In genomic region chr12:61842599-61843291, GRCm38 (mm10) we compare ENCODE assay signal across 23 mouse cellular contexts.
DNase-seq lines count a peak whose midpoint lies in the region; ATAC-seq lines count a peak whose summit lies in the region.
"Had no signal": no experiment of that assay in that cellular context is flagged by ENCODE, and none has a peak within 500 bp of the region (broad histone marks: within the 10 kb centered on the region; RNA-seq: fewer than 3 reads in every experiment).

No protein-coding gene starts in this region.

- H3K4me2 ChIP-seq in hindbrain, embryonic 15.5 days = no peak overlapping the region
- H3K4me2 ChIP-seq in hindbrain, embryonic 11.5 days (replicated peaks; ENCODE audit: low read depth, low read length) = no peak overlapping the region
- no peak overlapping the region for H3K4me2 ChIP-seq in midbrain, embryonic 14.5 days (ENCODE audit: low read length)
- H3K4me2 ChIP-seq in midbrain, embryonic 11.5 days = no peak overlapping the region
- no peak overlapping the region for H3K4me2 ChIP-seq in forebrain, embryonic 16.5 days (ENCODE audit: low read length)
- H3K4me2 ChIP-seq: embryonic facial prominence, embryonic 13.5 days had no signal

- no peaks in the 10 kb centered on the region for H3K9me3 ChIP-seq in hindbrain, embryonic 15.5 days
- no peaks in the 10 kb centered on the region for H3K9me3 ChIP-seq in hindbrain, embryonic 11.5 days (ENCODE audit: control insufficient read depth, low read length)
- H3K9me3 ChIP-seq in midbrain, embryonic 14.5 days (ENCODE audit: control insufficient read depth, low read length) = no peaks in the 10 kb centered on the region
- no peaks in the 10 kb centered on the region for H3K9me3 ChIP-seq in midbrain, embryonic 11.5 days (ENCODE audit: control insufficient read depth, low read length)
- H3K9me3 ChIP-seq in forebrain, embryonic 16.5 days (ENCODE audit: control insufficient read depth, low read length) = no peaks in the 10 kb centered on the region
- H3K9me3 ChIP-seq: embryonic facial prominence, embryonic 13.5 days; heart, embryonic 10.5 days; limb, embryonic 10.5 days had no signal

- H3K4me1 ChIP-seq in hindbrain, embryonic 15.5 days (replicated peaks) = no peaks in the 10 kb centered on the region; the same call in 1 of the 2 replicates
- H3K4me1 ChIP-seq in hindbrain, embryonic 11.5 days (replicated peaks; ENCODE audit: control insufficient read depth, insufficient read depth, low read length) = no peaks in the 10 kb centered on the region
- H3K4me1 ChIP-seq in midbrain, embryonic 14.5 days (ENCODE audit: control insufficient read depth, insufficient read depth, low read length) = peaks cover 2% of the 10 kb centered on the region; the same call in 1 of the 2 replicates
- no peaks in the 10 kb centered on the region for H3K4me1 ChIP-seq in midbrain, embryonic 11.5 days (ENCODE audit: control insufficient read depth, insufficient read depth, low read length)
- H3K4me1 ChIP-seq in forebrain, embryonic 16.5 days (replicated peaks; ENCODE audit: control insufficient read depth, insufficient read depth, low read length) = 0 out of 2 replicates have a peak, but pooled peaks cover 3% of the 10 kb centered on the region
- H3K4me1 ChIP-seq: embryonic facial prominence, embryonic 13.5 days; heart, embryonic 10.5 days; limb, embryonic 10.5 days had no signal

- DNase-seq in hindbrain, embryonic 11.5 days (ENCODE audit: low spot score) = no peak
- DNase-seq in midbrain, embryonic 14.5 days = peak; percentile 46
- no peak for DNase-seq in midbrain, embryonic 11.5 days (ENCODE audit: low spot score, missing footprints)
- DNase-seq in telencephalon, adult 2 months (ENCODE audit: low read depth, low spot score) = peak; percentile 35
- no peak for DNase-seq in right cerebral cortex, adult 2 months (ENCODE audit: low spot score in 2 of 2)
- DNase-seq: adrenal gland, adult 8-10 months; cerebellum, adult 8-10 months; cerebellum, postnatal 36 days; embryo, embryonic 11 days; heart, postnatal 4 days; liver; lung, postnatal 4 days; thymus, adult 2 months; thymus, postnatal 4 days had no signal

- 71% methylated on average over 9 of the region's 9 CpGs for WGBS in hindbrain, embryonic 15.5 days
- WGBS in hindbrain, embryonic 11.5 days = 91% methylated on average over 9 of the region's 9 CpGs
- WGBS in midbrain, embryonic 14.5 days = 64% methylated on average over 9 of the region's 9 CpGs
- 89% methylated on average over 9 of the region's 9 CpGs for WGBS in midbrain, embryonic 11.5 days
- 65% methylated on average over 9 of the region's 9 CpGs for WGBS in forebrain, embryonic 16.5 days

- peak; percentile 48; the same call in 1 of the 2 replicates for ATAC-seq in hindbrain, embryonic 15.5 days (ENCODE audit: low FRiP score, low read depth)
- ATAC-seq in hindbrain, embryonic 11.5 days (ENCODE audit: low FRiP score) = no peak
- ATAC-seq in midbrain, embryonic 14.5 days (ENCODE audit: low FRiP score, low TSS enrichment) = no peak; the same call in 1 of the 2 replicates
- ATAC-seq in midbrain, embryonic 11.5 days (ENCODE audit: low FRiP score) = no peak
- ATAC-seq in forebrain, embryonic 16.5 days = peak; percentile 84
- ATAC-seq: activated CD4-positive, CD25-positive, alpha-beta regulatory T cell, adult 4 months; intestine, embryonic 16.5 days had no signal

- no peaks in the 10 kb centered on the region for H3K36me3 ChIP-seq in hindbrain, embryonic 15.5 days
- no peaks in the 10 kb centered on the region for H3K36me3 ChIP-seq in hindbrain, embryonic 11.5 days (ENCODE audit: control insufficient read depth, insufficient read depth, low read length)
- no peaks in the 10 kb centered on the region for H3K36me3 ChIP-seq in midbrain, embryonic 14.5 days (ENCODE audit: control insufficient read depth, insufficient read depth, low read length)
- no peaks in the 10 kb centered on the region for H3K36me3 ChIP-seq in midbrain, embryonic 11.5 days (ENCODE audit: control insufficient read depth, insufficient read depth, low read length)
- H3K36me3 ChIP-seq in forebrain, embryonic 16.5 days (ENCODE audit: control insufficient read depth, insufficient read depth) = no peaks in the 10 kb centered on the region
- H3K36me3 ChIP-seq: embryonic facial prominence, embryonic 13.5 days; heart, embryonic 10.5 days; limb, embryonic 10.5 days had no signal

- H3K27me3 ChIP-seq in hindbrain, embryonic 15.5 days = no peaks in the 10 kb centered on the region
- no peaks in the 10 kb centered on the region for H3K27me3 ChIP-seq in hindbrain, embryonic 11.5 days (ENCODE audit: control insufficient read depth, insufficient read depth, low read length)
- no peaks in the 10 kb centered on the region for H3K27me3 ChIP-seq in midbrain, embryonic 14.5 days (ENCODE audit: control insufficient read depth, insufficient read depth, low read length)
- no peaks in the 10 kb centered on the region for H3K27me3 ChIP-seq in midbrain, embryonic 11.5 days (ENCODE audit: control insufficient read depth, insufficient read depth, low read length)
- no peaks in the 10 kb centered on the region for H3K27me3 ChIP-seq in forebrain, embryonic 16.5 days (replicated peaks; ENCODE audit: control insufficient read depth, insufficient read depth, low read length)
- H3K27me3 ChIP-seq: embryonic facial prominence, embryonic 13.5 days had no signal

- H3K4me3 ChIP-seq in hindbrain, embryonic 15.5 days = no peak overlapping the region
- H3K4me3 ChIP-seq in hindbrain, embryonic 11.5 days (ENCODE audit: low read depth, low read length) = no peak overlapping the region
- H3K4me3 ChIP-seq in midbrain, embryonic 14.5 days (replicated peaks; ENCODE audit: low read depth, low read length) = no peak overlapping the region
- no peak overlapping the region for H3K4me3 ChIP-seq in midbrain, embryonic 11.5 days (ENCODE audit: low read depth, low read length)
- no peak overlapping the region for H3K4me3 ChIP-seq in forebrain, embryonic 16.5 days (replicated peaks; ENCODE audit: low read length)
- H3K4me3 ChIP-seq: embryonic facial prominence, embryonic 13.5 days; erythroblast, embryonic 14.5 days; gastrocnemius, adult 2 months; heart, embryonic 10.5 days; limb, embryonic 10.5 days had no signal

- H3K9ac ChIP-seq in hindbrain, embryonic 15.5 days = no peak overlapping the region
- no peak overlapping the region for H3K9ac ChIP-seq in hindbrain, embryonic 11.5 days (ENCODE audit: low read depth, low read length)
- H3K9ac ChIP-seq in midbrain, embryonic 14.5 days (replicated peaks; ENCODE audit: low read length) = no peak overlapping the region
- no peak overlapping the region for H3K9ac ChIP-seq in midbrain, embryonic 11.5 days (ENCODE audit: low read length)
- no peak overlapping the region for H3K9ac ChIP-seq in forebrain, embryonic 16.5 days (replicated peaks; ENCODE audit: low read depth, low read length)
- H3K9ac ChIP-seq: embryonic facial prominence, embryonic 13.5 days had no signal

- H3K27ac ChIP-seq in hindbrain, embryonic 15.5 days (replicated peaks) = 0 out of 2 replicates have a peak overlapping the region, but pooled peaks have one; percentile 15
- H3K27ac ChIP-seq in hindbrain, embryonic 11.5 days (ENCODE audit: low read depth, low read length) = no peak overlapping the region
- no peak overlapping the region for H3K27ac ChIP-seq in midbrain, embryonic 14.5 days (replicated peaks; ENCODE audit: low read depth, low read length)
- H3K27ac ChIP-seq in midbrain, embryonic 11.5 days (ENCODE audit: low read depth, low read length) = no peak overlapping the region
- H3K27ac ChIP-seq in forebrain, embryonic 16.5 days (ENCODE audit: low read length) = peak overlapping the region; percentile 31; the same call in 1 of the 2 replicates
- H3K27ac ChIP-seq: embryonic facial prominence, embryonic 13.5 days; gastrocnemius, adult 2 months; heart, embryonic 10.5 days; limb, embryonic 10.5 days had no signal

Comparison
In these comparisons a context has a peak if more than half of its experiments do, and no peak if none do; other contexts are left out.
1. ATAC-seq: peak in hindbrain, embryonic 15.5 days (single experiment) and forebrain, embryonic 16.5 days (single experiment); none in hindbrain, embryonic 11.5 days (single experiment), midbrain, embryonic 14.5 days (single experiment) and midbrain, embryonic 11.5 days (single experiment).
2. H3K27ac ChIP-seq: peak in hindbrain, embryonic 15.5 days (single experiment) and forebrain, embryonic 16.5 days (single experiment); none in hindbrain, embryonic 11.5 days (single experiment), midbrain, embryonic 14.5 days (single experiment) and midbrain, embryonic 11.5 days (single experiment).
3. DNase-seq: peak in midbrain, embryonic 14.5 days (single experiment) and telencephalon, adult 2 months (single experiment); none in hindbrain, embryonic 11.5 days (single experiment), midbrain, embryonic 11.5 days (single experiment) and right cerebral cortex, adult 2 months (0 of 2).